Mouse (Mus musculus) embryonic facial prominence, embryonic 13.5 days (tissue): ENCODE measurements at regions not wholly inside any gene's neighbourhood (a gene's known extent, or its start where the extent isn't known, plus 50 kb on each side); places are given as distances from the start of the nearest gene placed in this dataset.
A peak's percentile ranks its signal among the peaks of the same experiment; 100 is the strongest.

Experiments
- ATAC-seq: fragments of 200-750 bp; cut with Nextera tagmentation; 2 replicates; pipeline ENCODE4 v1.8.0; 2017; ENCODE audit warnings: low read depth; ENCODE audit not compliant: insufficient number of reproducible peaks, insufficient read depth, low FRiP score, low TSS enrichment
- H3K27ac ChIP-seq: fragments of 300-500 bp; sonication (generic); 2 replicates; pipeline ENCODE4 v1.5.1; 2015; ENCODE audit warnings: moderate library complexity, mild to moderate bottlenecking, inconsistent platforms
- H3K27me3 ChIP-seq: fragments of 300-500 bp; sonication (generic); 2 replicates; pipeline ENCODE4 v1.6.1; 2015; ENCODE audit warnings: mild to moderate bottlenecking, inconsistent platforms
- H3K36me3 ChIP-seq: fragments of 300-500 bp; sonication (generic); 2 replicates; pipeline ENCODE4 v1.6.1; 2015; ENCODE audit warnings: mild to moderate bottlenecking, inconsistent platforms
- H3K4me1 ChIP-seq: fragments of 300-500 bp; sonication (generic); 2 replicates; pipeline ENCODE4 v1.6.1; 2015; ENCODE audit warnings: inconsistent platforms
- H3K4me2 ChIP-seq: fragments of 300-500 bp; sonication (generic); 2 replicates; pipeline ENCODE4 v1.6.1; 2015; ENCODE audit warnings: moderate library complexity, mild to moderate bottlenecking, inconsistent platforms
- H3K4me3 ChIP-seq: fragments of 300-500 bp; sonication (generic); 2 replicates; pipeline ENCODE4 v1.5.1; 2015; ENCODE audit warnings: mild to moderate bottlenecking, inconsistent platforms
- H3K9ac ChIP-seq: fragments of 300-500 bp; sonication (generic); 2 replicates; pipeline ENCODE4 v1.6.1; 2015; ENCODE audit warnings: mild to moderate bottlenecking, inconsistent platforms
- H3K9me3 ChIP-seq: fragments of 300-500 bp; sonication (generic); 2 replicates; pipeline ENCODE4 v1.6.1; 2016; ENCODE audit warnings: inconsistent platforms
- WGBS: fragments of 180-500 bp; shearing (Covaris S2); methylation state at CpG from one replicate; pipeline ENCODE4 v1.1.7; 2015; ENCODE audit warnings: mixed read lengths; 5-methylcytosine and 5-hydroxymethylcytosine counted together

GRCm38 (mm10) chr15:87383551-87384265 lies 160.4 kb upstream of the Fam19a5 start:
- no peaks in the 10 kb centered on the region for H3K36me3 ChIP-seq
- no peaks in the 10 kb centered on the region for H3K4me1 ChIP-seq
- H3K4me3 ChIP-seq: no peak overlapping the region
- H3K27me3 ChIP-seq: no peaks in the 10 kb centered on the region
- no peak for ATAC-seq
- no peak overlapping the region for H3K4me2 ChIP-seq
- H3K9ac ChIP-seq: no peak overlapping the region
- no peak overlapping the region for H3K27ac ChIP-seq
- no peaks in the 10 kb centered on the region for H3K9me3 ChIP-seq
- WGBS: 64% methylated on average over 6 of the region's 6 CpGs

- Histone ChIP-seq H3K27ac (no peak overlapping the region; the same call in 1 of the 2 replicates), H3K27me3 (no peaks in the 10 kb centered on the region), H3K9ac (no peak overlapping the region), H3K9me3 (no peaks in the 10 kb centered on the region), H3K36me3 (no peaks in the 10 kb centered on the region), H3K4me1 (no peaks in the 10 kb centered on the region), H3K4me2 (no peak overlapping the region), H3K4me3 (no peak overlapping the region)
- 51% methylated on average over 13 of the region's 13 CpGs for WGBS
- ATAC-seq: 0 out of 2 replicates have a peak, but pooled peaks have one; percentile 49
Observed at GRCm38 (mm10) chr15:87384279-87385066, 159.6 kb upstream of the Fam19a5 start.

GRCm38 (mm10) chr15:87386513-87386983 lies 157.6 kb upstream of the Fam19a5 start:
- no peak overlapping the region for H3K4me2 ChIP-seq
- no peak for ATAC-seq
- 76% methylated on average over 6 of the region's 6 CpGs for WGBS

GRCm38 (mm10) chr15:87391395-87391794 lies 152.7 kb upstream of the Fam19a5 start:
- Histone ChIP-seq H3K4me2 (no peak overlapping the region), H3K36me3 (no peaks in the 10 kb centered on the region), H3K9ac (0 out of 2 replicates have a peak overlapping the region, but pooled peaks have one; percentile 36), H3K9me3 (no peaks in the 10 kb centered on the region), H3K4me3 (no peak overlapping the region), H3K27ac (no peak overlapping the region), H3K27me3 (no peaks in the 10 kb centered on the region), H3K4me1 (0 out of 2 replicates have a peak, but pooled peaks cover 6% of the 10 kb centered on the region)
- WGBS: 25% methylated on average over 8 of the region's 8 CpGs
- no peak for ATAC-seq

More at GRCm38 (mm10) chr15:87386513-87386983, 157.6 kb upstream of the Fam19a5 start:
- H3K9me3 ChIP-seq: no peaks in the 10 kb centered on the region
- H3K4me3 ChIP-seq: no peak overlapping the region
- H3K4me1 ChIP-seq: 0 out of 2 replicates have a peak, but pooled peaks cover 6% of the 10 kb centered on the region
- H3K27ac ChIP-seq: no peak overlapping the region
- H3K36me3 ChIP-seq: no peaks in the 10 kb centered on the region
- H3K9ac ChIP-seq: no peak overlapping the region
- no peaks in the 10 kb centered on the region for H3K27me3 ChIP-seq

GRCm38 (mm10) chr15:87398396-87398795 lies 145.7 kb upstream of the Fam19a5 start:
- WGBS: 46% methylated on average over 4 of the region's 4 CpGs
- Histone ChIP-seq H3K9ac (no peak overlapping the region), H3K4me1 (no peaks in the 10 kb centered on the region), H3K27ac (no peak overlapping the region), H3K4me3 (no peak overlapping the region), H3K36me3 (no peaks in the 10 kb centered on the region), H3K27me3 (no peaks in the 10 kb centered on the region), H3K9me3 (no peaks in the 10 kb centered on the region), H3K4me2 (no peak overlapping the region)
- no peak for ATAC-seq

- H3K4me2 ChIP-seq: no peak overlapping the region
- WGBS: 89% methylated on average over 5 of the region's 5 CpGs
- no peak for ATAC-seq
Observed at GRCm38 (mm10) chr15:87405689-87406088, 138.4 kb upstream of the Fam19a5 start.

GRCm38 (mm10) chr15:87411978-87412377 lies 132.1 kb upstream of the Fam19a5 start:
- Histone ChIP-seq H3K27ac (no peak overlapping the region), H3K4me1 (no peaks in the 10 kb centered on the region), H3K4me3 (no peak overlapping the region), H3K27me3 (no peaks in the 10 kb centered on the region), H3K9ac (no peak overlapping the region), H3K9me3 (no peaks in the 10 kb centered on the region), H3K36me3 (no peaks in the 10 kb centered on the region), H3K4me2 (no peak overlapping the region)
- ATAC-seq: no peak
- 49% methylated on average over 12 of the region's 12 CpGs for WGBS

More at GRCm38 (mm10) chr15:87405689-87406088, 138.4 kb upstream of the Fam19a5 start:
- H3K36me3 ChIP-seq: no peaks in the 10 kb centered on the region
- H3K9me3 ChIP-seq: no peaks in the 10 kb centered on the region
- H3K27me3 ChIP-seq: no peaks in the 10 kb centered on the region
- H3K4me3 ChIP-seq: no peak overlapping the region
- H3K4me1 ChIP-seq: no peaks in the 10 kb centered on the region
- H3K9ac ChIP-seq: no peak overlapping the region
- no peak overlapping the region for H3K27ac ChIP-seq

GRCm38 (mm10) chr15:87415996-87416395 lies 128.1 kb upstream of the Fam19a5 start:
- no peak for ATAC-seq
- H3K27ac ChIP-seq: no peak overlapping the region
- no peak overlapping the region for H3K9ac ChIP-seq
- no peaks in the 10 kb centered on the region for H3K27me3 ChIP-seq
- no peak overlapping the region for H3K4me2 ChIP-seq
- H3K4me1 ChIP-seq: no peaks in the 10 kb centered on the region
- H3K9me3 ChIP-seq: no peaks in the 10 kb centered on the region
- no peaks in the 10 kb centered on the region for H3K36me3 ChIP-seq
- no peak overlapping the region for H3K4me3 ChIP-seq
- 84% methylated on average over 7 of the region's 7 CpGs for WGBS

GRCm38 (mm10) chr15:87421743-87422142 lies 122.4 kb upstream of the Fam19a5 start:
- Histone ChIP-seq H3K27ac (no peak overlapping the region), H3K27me3 (no peaks in the 10 kb centered on the region), H3K9ac (no peak overlapping the region), H3K4me1 (no peaks in the 10 kb centered on the region), H3K9me3 (no peaks in the 10 kb centered on the region), H3K4me3 (no peak overlapping the region), H3K4me2 (no peak overlapping the region), H3K36me3 (no peaks in the 10 kb centered on the region)
- 77% methylated on average over 4 of the region's 4 CpGs for WGBS
- no peak for ATAC-seq

- H3K4me1 ChIP-seq: 0 out of 2 replicates have a peak, but pooled peaks cover 6% of the 10 kb centered on the region
- no peaks in the 10 kb centered on the region for H3K27me3 ChIP-seq
- H3K36me3 ChIP-seq: no peaks in the 10 kb centered on the region
- no peaks in the 10 kb centered on the region for H3K9me3 ChIP-seq
- no peak for ATAC-seq
- H3K4me2 ChIP-seq: no peak overlapping the region
- no peak overlapping the region for H3K4me3 ChIP-seq
- no peak overlapping the region for H3K27ac ChIP-seq
- WGBS: 54% methylated on average over 6 of the region's 6 CpGs
- no peak overlapping the region for H3K9ac ChIP-seq
Observed at GRCm38 (mm10) chr15:87433306-87433705, 110.8 kb upstream of the Fam19a5 start.

GRCm38 (mm10) chr15:87433901-87434300 lies 110.2 kb upstream of the Fam19a5 start:
- Histone ChIP-seq H3K4me2 (no peak overlapping the region), H3K27ac (no peak overlapping the region), H3K36me3 (no peaks in the 10 kb centered on the region), H3K9me3 (no peaks in the 10 kb centered on the region), H3K4me1 (0 out of 2 replicates have a peak, but pooled peaks cover 6% of the 10 kb centered on the region), H3K9ac (no peak overlapping the region), H3K27me3 (no peaks in the 10 kb centered on the region), H3K4me3 (no peak overlapping the region)
- 80% methylated on average over 12 of the region's 12 CpGs for WGBS
- no peak for ATAC-seq
